Mouse (Mus musculus): ENCODE results near the gene Lmtk3. TPM values are rescaled to one million over a fixed set of nuclear protein-coding genes. Genes with fewer than 3 reads are reported as not detected.

The Lmtk3 gene
- total RNA-seq, 2 experiments from 2014 or later, result not detected

DNA sequence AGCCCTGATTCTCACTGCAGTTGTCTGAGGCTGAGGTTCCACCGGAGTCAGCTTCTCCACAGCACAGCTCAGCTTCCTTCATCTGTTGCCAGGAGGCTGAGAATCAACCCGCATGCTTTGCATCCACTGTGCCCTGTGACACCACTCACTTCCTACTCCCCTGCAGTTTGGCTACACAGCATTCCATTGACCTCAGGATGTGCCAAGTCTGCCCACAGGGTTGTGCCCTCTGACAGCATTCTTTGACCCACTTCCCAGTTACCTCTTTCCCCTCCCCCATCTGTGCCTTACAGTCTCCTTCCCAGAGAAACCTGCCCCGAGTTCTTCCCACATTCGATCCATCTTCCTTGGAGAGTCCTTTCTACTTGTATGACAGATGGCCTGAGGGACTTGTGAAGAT, 1.3 kb upstream of the Lmtk3 start:
- ATAC-seq (ENCODE audit: poor library complexity, severe bottlenecking), result no peak

DNA sequence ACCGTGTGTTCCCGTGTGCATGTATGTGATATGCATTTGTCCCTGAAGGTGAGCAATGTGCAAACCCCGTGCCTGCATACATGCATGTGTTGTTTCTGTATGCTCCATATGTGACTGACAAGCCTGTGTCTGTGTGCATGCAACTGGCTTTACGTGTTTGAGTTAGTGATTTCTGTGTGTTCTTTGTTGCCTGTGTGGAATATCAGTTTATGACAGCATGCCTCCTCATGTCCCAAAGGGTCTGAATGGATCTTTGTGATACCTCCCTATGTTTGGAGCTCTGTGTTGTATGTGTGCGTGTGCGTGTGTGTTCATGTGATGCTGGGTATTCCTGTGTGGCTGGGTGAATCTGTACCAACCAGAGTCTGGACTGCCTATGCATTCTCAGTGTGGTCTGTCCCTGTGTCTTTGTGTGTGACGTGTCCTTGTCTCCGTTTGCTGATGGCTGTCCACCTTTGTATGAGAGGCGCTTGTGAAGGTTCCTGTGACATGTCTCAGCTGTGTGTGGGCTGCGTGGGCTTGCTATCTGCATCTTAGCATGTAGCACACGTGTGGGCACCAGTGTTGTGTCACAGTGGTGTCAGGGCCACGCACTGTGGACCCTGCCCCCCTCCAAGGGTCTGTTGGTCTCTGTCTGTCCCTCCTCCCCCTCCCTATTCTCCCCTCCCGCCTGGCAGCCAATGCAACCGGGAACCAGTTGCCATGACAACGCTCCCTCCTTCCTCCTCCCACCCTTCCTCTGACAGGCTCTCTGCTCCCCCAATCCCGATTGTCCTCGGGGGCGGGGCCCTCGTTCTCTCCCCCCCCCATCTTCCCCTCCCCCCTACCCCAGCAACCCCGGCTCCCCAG, 1.2 kb downstream of the Lmtk3 start, which contains the start of gene Sult2b1:
Sult2b1 (minus strand) TSS at position 146 of the 849 bp plus-strand sequence.
- no peak for ATAC-seq (ENCODE audit: poor library complexity, severe bottlenecking)

DNA sequence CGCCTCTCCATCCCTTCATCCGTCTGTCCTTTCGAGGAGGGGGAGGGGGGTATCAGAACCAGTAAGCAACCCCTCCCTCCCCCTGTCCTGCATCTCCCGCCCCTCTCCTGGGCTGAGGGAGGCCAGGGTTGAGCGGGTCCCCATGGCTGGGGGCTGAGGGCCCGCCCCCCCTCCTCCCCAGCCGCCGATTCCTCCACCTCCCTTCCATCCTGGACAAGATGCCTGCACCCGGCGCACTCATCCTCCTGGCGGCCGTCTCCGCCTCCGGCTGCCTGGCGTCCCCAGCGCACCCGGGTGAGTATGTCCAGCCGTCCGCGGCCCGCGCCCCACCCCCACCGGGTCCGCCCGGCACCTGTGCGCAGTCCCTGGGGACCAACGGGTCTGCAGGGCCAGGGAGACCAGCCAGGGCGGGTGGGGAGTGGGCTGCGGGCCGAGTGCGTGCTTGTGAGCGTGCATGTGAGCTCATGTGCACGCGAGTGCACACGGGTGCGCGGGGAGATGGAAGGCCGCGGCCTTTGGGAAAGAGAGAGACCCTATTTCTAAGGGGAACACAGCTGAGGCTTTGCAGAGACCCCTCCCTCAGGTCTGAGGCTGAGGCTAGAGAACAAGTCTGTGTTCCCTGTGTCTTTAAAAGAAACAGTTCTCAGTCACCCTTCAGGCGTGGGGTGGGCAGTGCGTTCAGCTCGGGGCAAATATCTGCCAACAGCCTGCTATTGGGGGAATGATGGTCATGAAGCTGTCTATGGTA, 2.0 kb downstream of the Lmtk3 start:
- ATAC-seq (ENCODE audit: poor library complexity, severe bottlenecking), result no peak

GRCm38 (mm10) chr7:45786136-45786578, 2.6 kb downstream of the Lmtk3 start:
- no peak for ATAC-seq (ENCODE audit: poor library complexity, severe bottlenecking)

GRCm38 (mm10) chr7:45786661-45787413, 3.3 kb downstream of the Lmtk3 start:
- no peak for ATAC-seq (ENCODE audit: poor library complexity, severe bottlenecking)

DNA sequence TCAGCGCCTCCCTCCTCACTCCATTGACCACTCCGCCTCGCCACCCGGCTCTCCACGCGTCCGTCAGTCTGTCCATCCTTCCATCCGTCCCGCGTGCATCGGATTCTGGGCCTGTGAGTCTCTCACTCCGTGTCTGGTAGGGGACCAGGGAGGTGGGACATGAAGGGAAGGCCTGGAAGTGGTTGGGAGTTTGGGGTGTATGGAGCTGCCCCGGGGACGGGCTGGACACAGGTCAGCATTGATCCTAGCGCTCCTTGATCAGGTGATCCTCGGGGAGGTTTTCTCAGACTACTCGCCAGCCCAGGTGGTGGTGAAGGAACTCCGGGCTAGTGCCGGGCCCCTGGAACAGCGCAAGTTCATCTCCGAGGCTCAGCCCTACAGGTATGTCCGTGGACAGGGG, 4.1 kb downstream of the Lmtk3 start:
- no peak for ATAC-seq (ENCODE audit: poor library complexity, severe bottlenecking)

GRCm38 (mm10) chr7:45790721-45791120, 7.2 kb downstream of the Lmtk3 start:
- no peak for ATAC-seq (ENCODE audit: poor library complexity, severe bottlenecking)

- ATAC-seq (ENCODE audit: poor library complexity, severe bottlenecking), result no peak
Measured at GRCm38 (mm10) chr7:45791756-45792490, 8.4 kb downstream of the Lmtk3 start.

DNA sequence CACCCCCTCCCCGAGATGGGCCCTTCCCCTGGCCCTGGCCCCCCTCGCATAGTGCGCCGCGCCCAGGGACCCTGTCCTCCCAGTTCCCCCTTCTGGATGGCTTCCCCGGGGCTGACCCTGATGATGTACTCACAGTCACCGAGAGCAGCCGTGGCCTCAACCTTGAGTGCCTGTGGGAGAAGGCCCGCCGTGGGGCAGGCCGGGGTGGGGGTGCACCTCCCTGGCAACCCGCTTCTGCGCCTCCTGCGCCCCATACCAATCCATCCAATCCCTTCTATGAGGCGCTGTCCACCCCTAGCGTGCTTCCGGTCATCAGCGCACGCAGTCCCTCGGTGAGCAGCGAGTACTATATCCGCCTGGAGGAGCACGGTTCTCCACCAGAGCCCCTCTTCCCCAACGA, 9.7 kb downstream of the Lmtk3 start:
- ATAC-seq (ENCODE audit: poor library complexity, severe bottlenecking), result no peak

DNA sequence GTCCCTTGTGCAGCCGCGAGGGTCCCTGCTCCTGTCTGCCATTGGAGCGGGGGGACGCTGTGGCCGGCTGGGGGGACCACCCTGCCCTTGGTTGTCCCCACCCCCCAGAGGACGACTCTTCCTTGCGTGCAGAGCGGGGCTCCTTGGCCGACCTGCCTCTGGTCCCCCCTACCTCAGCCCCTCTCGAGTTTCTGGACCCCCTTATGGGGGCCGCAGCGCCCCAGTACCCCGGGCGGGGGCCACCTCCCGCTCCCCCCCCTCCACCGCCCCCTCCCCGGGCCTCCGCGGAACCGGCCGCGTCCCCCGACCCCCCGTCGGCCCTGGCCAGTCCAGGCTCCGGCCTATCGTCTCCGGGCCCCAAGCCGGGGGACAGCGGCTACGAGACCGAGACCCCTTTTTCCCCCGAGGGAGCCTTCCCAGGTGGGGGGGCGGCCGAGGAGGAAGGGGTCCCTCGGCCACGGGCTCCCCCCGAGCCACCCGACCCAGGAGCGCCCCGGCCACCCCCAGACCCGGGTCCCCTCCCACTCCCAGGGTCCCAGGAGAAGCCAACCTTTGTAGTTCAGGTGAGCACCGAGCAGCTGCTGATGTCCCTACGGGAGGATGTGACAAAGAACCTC, 10.5 kb downstream of the Lmtk3 start:
- ATAC-seq (ENCODE audit: poor library complexity, severe bottlenecking), result no peak

DNA sequence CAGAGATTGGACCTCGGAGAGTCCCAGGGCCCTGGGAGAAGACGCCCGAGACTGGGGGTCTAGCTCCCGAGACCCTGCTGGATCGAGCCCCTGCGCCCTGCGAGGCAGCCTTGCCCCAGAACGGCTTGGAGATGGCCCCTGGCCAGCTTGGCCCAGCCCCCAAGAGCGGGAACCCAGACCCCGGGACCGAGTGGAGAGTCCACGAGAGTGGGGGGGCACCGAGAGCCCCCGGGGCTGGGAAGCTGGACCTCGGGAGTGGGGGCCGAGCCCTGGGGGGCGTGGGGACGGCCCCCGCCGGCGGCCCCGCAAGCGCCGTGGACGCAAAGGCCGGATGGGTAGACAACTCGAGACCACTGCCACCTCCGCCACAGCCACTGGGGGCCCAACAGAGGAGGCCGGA, 11.4 kb downstream of the Lmtk3 start:
- ATAC-seq (ENCODE audit: poor library complexity, severe bottlenecking), result no peak

- no peak for ATAC-seq (ENCODE audit: poor library complexity, severe bottlenecking)
Measured at GRCm38 (mm10) chr7:45796950-45797349, 13.4 kb downstream of the Lmtk3 start.

- no peak for ATAC-seq (ENCODE audit: poor library complexity, severe bottlenecking)
Measured at GRCm38 (mm10) chr7:45797661-45798510, 14.3 kb downstream of the Lmtk3 start.

DNA sequence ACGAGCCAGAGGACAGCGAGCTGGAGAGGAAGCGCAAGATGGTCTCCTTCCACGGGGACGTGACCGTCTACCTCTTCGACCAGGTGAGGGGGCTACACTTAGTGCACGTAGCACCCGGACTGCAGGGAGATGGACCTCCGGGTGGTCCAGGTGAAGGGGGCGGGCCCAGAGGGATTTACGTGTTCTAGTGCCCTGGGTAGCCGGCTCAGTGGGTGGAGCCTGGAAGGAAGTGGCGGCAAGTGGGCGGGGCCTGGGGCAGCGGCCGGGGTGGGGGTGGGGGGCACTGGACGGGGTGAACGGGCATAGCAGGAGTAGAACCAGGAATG, 14.9 kb downstream of the Lmtk3 start:
- ATAC-seq (ENCODE audit: poor library complexity, severe bottlenecking), result no peak

GRCm38 (mm10) chr7:45798931-45799330, 15.4 kb downstream of the Lmtk3 start:
- ATAC-seq (ENCODE audit: poor library complexity, severe bottlenecking), result no peak

DNA sequence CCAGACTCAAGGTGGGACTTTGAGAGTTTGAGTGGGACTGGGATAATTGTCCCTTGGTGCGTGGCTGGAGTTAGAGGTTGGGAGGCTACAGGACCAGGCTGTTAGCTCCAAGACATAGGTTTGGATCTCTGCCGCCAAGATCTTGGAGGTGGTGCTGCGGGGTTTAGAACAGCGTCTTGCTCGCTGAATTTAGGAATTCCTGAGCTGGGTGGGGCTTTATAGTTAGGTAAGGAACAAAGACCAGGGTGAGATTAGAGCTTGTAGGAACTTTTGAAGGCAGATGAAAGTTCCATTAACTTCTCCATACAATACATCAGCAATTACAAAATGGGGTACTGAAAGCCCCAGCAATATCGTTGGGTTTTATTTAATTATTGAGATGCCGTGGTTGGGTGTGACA, 16.5 kb downstream of the Lmtk3 start:
- no peak for ATAC-seq (ENCODE audit: poor library complexity, severe bottlenecking)

GRCm38 (mm10) chr7:45800546-45801204, 17.1 kb downstream of the Lmtk3 start:
- peak; percentile 66 for ATAC-seq (ENCODE audit: poor library complexity, severe bottlenecking)

DNA sequence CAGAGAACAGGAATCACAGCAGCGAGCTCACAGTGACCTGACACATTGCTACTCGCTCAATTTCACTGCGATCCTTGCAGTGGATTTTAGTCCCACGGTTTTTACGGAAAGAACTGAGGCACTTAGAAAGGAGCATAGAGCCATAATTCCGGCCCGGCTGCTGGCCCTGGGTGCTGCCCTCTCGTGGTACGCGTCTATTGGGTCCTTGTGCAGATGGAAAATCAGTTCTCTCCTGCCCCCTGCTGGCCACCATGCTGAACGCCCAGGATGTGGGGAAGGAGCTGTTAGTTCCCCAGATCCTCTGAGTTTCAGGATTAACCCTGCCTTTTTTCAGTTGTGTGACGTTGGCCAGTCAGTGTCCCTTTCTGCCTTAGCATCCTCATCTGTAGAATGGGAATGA, 17.8 kb downstream of the Lmtk3 start:
- ATAC-seq (ENCODE audit: poor library complexity, severe bottlenecking), result peak; percentile 94

- ATAC-seq (ENCODE audit: poor library complexity, severe bottlenecking), result no peak
Measured at GRCm38 (mm10) chr7:45802551-45802950, 19.0 kb downstream of the Lmtk3 start.

Data from megakaryocyte, adult 5-6 weeks (primary cell).